Mouse (Mus musculus) layer of hippocampus, postnatal 10 days (tissue): ENCODE results near the gene Mmachc. TPM values are rescaled to one million over a fixed set of nuclear protein-coding genes. Genes with fewer than 3 reads are reported as not detected.

Experiments used
- total RNA-seq, 2 experiments: library from RNA; stranded (reverse); gene quantifications; 2 replicates each; pipeline ENCODE4 v1.2.3; 2021

Gene Mmachc
- total RNA-seq, 2 experiments from 2014 or later, result 17.3 to 20.7 TPM

Other genes starting within 250 kb of the Mmachc start
- 100 to 1,000 TPM; 110 to 133 TPM for gene Mast2, start 244.2 kb downstream of the Mmachc start, total RNA-seq
- 10 to 100 TPM; 20.2 to 20.8 TPM for gene Ipp, start 200.9 kb downstream of the Mmachc start, total RNA-seq
- 10 to 100 TPM; 12.5 to 13.3 TPM for gene Tmem69, start 152.5 kb downstream of the Mmachc start, total RNA-seq
- 10 to 100 TPM; 28.7 to 33.2 TPM for gene Gpbp1l1, start 150.7 kb downstream of the Mmachc start, total RNA-seq
- 1 to 10 TPM; 3.0 to 3.3 TPM for gene Ccdc17, start 111.8 kb downstream of the Mmachc start, total RNA-seq
- gene Nasp, start 80.5 kb downstream of the Mmachc start, total RNA-seq, result 10 to 100 TPM; 74.0 to 74.6 TPM
- 100 to 1,000 TPM; 537 to 556 TPM for gene Akr1a1, start 56.7 kb downstream of the Mmachc start, total RNA-seq
- gene Prdx1, start 22.9 kb downstream of the Mmachc start, total RNA-seq, result 100 to 1,000 TPM; 174 to 189 TPM
- gene Ccdc163, start 103 bp upstream of the Mmachc start, total RNA-seq, result 1 to 10 TPM; 2.7 to 3.2 TPM
- 1 to 10 TPM; 2.9 to 3.8 TPM for gene Tesk2, start 12.5 kb upstream of the Mmachc start, total RNA-seq
- gene Toe1, start 99.2 kb upstream of the Mmachc start, total RNA-seq, result 10 to 100 TPM; 14.9 to 15.3 TPM
- gene Mutyh, start 99.3 kb upstream of the Mmachc start, total RNA-seq, result 1 to 10 TPM; 2.1 to 2.9 TPM
- gene Hpdl, start 113.3 kb upstream of the Mmachc start, total RNA-seq, result 1 to 10 TPM; 1.1 TPM
- gene Zswim5, start 169.0 kb upstream of the Mmachc start, total RNA-seq, result 10 to 100 TPM; 12.2 to 14.0 TPM